Mouse (Mus musculus) spleen, adult 12 weeks (tissue): ENCODE data around the gene Cop1.

ENCODE experiments used
- DNase-seq: peaks from one replicate; pipeline ENCODE4 v3.0.0; 2022; ENCODE audit warnings: low spot score

The Cop1 gene

DNA sequence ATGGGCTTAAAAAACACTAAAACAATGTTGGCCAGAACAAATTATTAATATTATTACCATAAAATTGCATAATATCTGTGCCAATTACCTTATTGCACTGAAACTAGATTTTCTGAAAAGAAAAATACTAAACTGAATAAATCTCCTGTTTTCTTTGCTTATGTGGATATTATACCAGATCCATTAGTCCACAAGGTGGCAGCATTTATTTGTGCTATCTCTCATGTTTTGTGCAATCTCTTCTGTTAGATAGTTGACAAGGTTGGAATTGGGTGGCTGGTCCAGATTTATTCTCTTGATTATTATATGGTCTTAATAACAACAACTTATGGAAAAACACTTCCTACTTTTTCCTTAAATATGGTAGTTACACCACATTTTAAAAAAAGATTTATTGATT, 58.1 kb downstream of the Cop1 start:
- no peak for DNase-seq

DNA sequence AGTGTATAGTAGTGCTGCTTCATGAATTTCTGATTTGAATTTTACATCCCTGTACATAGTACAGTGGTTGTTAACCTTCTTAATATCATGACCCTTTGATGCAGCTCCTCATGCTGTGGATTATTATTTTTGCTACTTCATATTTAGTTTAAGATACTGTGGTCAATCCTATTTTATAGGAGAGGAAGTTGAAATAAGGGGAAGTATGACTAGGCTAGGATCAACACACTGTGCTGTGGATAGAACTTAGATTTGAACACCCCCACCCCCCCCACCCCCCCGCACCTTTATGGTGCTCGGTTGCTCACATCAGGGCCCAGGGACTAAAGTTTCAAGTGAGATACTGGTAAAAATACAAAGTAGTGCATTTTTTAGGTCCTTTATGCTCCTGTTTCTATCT, 58.7 kb downstream of the Cop1 start:
- no peak for DNase-seq

DNA sequence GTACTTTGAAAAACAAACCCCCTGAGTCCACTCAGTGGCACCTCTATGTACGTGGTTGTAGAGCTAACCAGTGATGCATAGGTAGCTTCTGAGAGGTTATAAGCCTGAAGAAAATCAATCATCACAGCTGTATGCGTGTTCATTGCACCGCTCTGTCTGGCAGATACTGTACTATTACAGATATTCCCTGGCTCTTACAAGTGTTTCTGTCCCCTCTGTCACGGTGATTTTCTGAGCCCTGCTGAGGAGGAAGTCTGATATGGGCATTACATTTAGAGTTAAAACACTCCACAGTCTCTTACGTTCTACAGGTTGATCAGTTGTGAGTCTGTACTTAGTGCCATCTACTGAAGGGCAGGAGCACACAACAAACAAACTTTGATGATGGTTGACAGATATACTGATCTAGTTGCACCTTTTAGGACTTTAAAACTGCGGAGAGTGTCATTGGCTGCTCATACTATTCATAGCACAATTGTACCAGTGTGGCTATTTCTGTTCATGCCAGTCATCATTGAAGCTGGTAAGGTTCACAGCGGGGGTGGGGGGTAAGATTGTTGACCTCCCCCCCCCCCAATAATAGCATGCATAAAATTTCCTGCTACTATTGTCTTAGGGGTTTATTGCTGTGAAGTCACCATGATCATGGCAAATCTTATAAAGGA, 69.4 kb downstream of the Cop1 start:
- DNase-seq: no peak

DNA sequence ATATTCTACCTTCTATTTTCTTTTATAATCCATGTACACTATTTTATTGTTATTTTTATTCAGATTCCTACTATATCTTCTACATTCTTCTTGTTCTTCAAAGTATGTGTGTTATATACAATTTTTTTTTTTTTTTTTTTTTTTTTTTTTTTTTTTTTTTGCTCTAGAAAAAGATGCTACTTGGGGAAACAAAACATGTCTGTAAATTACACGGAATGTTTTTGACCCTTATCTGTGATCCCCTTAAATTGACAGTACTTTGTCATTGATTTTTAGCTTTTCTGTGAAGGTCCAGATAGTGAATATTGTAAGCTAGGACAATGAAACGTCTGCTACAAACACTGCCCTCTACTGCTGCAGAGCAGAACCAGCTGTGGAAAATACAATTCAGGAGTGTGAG, 81.5 kb downstream of the Cop1 start:
- no peak for DNase-seq

DNA sequence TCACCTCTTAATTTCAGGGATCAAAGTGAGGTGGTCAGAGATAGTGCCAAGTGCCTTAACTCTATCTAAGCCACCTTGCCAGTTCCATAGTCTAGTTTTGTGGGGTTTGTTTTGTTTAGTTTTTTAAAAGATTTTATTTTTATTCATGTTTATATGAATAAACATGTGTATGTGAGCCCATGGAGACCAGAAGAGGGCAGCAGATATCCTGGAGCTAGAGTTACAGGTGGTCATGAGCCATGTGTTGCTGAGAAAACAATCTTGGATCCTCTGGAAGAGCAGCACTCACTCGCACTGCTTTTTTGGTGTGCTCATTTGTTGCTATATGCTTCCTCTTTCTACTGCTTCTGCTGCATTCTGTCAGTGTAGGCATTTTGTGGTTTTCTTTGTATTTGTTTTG, 90.5 kb downstream of the Cop1 start:
- no peak for DNase-seq

DNA sequence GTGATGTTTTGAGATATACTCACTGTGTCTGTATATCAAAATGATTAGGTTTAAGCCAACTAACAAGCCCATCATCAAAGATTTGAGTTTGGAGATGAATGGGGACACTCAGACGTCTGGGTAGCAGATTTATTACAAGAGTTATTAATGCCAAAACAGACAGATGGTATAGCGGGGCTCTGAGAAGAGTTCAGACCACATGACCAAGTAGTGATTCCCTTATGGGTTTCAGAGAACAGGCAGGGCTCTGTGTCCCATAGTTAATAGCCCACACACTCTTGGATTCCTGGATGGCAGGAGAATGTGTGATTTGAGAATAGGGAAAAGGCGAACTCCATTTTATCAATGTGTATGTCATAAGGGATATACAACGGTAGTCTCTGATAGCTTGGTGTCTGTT, 98.9 kb downstream of the Cop1 start:
- no peak for DNase-seq

DNA sequence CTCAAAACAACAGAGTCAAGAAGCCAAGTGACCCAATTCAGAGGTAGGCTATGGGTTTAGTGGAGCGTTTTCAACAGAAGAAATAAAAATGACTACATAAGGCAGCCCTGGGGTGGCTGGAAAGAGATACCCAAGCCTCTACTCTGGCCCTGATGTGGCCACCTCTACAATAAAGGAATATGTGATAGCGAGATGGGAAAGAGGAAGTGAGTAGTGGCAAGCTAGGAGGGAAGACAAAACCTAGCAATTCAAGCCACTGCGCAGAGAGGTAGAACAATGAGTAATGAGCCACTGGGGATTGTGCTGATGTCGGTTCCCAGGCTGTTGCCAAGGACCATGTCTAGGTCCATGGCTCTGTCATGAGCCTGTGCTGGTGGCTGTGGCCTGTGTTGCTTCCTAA, 102.0 kb downstream of the Cop1 start:
- no peak for DNase-seq

DNA sequence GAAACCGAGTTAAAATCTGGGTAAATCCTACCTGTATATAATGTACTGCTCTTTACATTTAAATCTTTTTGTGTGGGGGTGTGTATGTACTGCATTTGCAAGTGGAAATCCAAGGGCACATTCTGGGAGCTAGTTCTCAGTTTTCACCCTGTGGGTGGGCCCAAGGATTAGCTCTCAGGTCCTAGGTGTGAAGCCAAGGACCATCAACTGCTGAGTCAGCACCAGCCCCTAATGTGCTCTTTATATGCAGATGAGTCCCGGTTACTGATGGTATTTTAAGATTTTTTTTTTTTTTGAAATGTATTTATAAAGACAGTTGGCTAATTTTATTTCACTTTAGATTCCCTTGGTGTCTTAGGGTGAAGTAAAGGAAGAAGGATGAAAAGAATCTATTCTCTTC, 110.2 kb downstream of the Cop1 start:
- no peak for DNase-seq

DNA sequence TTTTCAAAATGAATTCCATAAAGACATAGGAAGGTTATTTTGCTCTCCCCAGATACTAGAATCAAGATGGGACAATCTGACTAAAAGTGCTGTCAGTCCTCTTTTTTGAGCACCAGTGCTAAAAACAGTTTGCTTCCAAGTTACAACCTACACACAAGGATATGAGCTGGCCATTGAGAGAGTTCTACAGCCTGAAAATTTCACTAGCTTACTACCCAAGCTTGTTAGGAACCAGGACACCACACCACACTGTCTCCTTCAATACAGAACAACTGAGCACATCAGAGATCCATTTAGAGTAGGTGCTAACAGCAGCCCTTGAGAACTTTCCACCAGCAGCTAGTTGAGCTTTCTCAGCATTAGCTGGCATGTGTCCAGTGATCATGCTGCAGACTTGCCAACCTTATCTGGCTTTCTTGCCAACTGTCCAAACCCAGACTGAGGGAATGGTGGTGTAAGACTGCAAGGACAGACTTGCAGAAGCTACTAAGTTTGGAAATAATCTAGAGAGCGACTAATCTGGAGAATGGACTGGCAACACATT, 123.0 kb downstream of the Cop1 start:
- DNase-seq: no peak

DNA sequence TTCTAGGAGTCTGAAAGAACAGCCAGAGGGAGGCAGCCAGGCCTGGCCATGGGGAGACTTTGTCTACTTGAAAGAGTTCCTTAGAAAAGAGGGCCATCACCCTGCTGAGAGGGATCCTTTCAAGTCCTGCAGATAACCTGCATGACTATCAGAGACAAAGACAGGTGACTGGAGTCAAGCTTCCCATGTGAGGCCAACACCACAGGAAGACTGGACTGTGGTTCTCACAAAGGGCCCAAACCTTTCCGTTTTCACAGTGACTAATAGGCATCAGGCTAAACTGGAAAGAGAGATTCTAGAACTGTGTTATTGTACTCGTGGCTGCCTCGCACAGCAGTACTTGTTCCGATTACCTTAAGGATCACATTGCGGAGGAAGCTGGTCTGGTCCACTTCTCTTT, 126.6 kb downstream of the Cop1 start:
- no peak for DNase-seq

DNA sequence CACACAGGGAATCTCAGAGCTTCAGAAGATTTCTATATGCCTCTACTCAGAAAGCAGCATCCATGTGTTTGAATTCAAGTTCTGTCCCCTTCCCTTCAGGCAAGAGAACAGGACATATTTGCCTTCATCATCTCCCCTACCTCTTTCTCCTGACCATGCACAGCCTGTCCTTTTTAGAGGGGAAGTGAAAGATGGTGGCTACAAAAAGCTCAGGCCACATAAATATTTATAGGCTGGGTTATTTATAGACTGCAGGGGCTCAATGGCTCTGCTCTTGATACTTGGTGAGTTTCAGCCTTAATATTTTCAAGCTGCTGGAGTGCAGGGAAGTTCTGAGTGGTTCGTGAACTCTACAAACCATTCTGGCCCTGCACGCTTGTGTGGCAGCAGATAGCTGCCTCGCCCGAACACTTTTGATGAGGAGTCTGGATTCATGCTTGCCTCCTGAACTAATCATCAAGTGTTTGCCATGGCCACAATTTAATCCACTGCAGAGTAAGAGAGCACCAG, 139.8 kb downstream of the Cop1 start:
- no peak for DNase-seq

DNA sequence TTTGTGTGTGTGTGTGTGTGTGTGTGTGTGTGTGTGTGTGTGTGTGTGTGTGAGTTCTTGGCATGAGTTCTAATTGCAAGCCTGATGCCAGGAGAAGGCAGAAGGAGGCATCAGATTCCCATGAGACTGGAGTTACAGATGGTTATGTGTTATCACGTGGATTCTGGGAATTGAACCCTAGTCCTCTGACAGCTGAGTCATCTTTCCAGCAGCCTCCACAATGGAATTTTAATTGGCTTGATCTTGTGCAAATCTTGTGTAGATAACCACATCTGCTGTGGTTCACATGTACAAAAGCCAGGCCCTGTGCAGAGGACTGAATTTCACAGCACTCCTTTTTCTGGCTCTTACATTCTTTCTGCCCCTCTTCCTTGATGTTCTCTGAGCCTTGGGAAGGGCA, 150.1 kb downstream of the Cop1 start:
- no peak for DNase-seq

DNA sequence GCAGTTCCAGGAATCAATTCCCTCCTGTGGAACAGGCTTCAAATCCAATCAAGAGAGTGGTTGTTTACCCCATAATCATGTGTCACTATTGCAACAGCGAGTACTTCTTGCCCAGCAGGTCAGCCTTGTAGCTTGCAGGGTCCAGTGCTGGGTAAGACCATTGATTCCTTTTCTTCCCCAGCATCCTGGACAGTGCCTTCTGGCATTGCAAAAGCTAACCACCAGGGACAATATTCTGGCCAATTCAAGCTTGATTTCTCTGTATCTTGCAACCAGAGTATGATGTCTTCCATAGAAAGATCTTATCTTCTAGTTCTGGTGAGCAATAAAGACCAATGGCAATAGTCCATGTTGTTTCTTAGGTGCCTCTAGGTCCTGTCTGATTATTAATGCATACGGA, 150.8 kb downstream of the Cop1 start:
- DNase-seq: no peak

DNA sequence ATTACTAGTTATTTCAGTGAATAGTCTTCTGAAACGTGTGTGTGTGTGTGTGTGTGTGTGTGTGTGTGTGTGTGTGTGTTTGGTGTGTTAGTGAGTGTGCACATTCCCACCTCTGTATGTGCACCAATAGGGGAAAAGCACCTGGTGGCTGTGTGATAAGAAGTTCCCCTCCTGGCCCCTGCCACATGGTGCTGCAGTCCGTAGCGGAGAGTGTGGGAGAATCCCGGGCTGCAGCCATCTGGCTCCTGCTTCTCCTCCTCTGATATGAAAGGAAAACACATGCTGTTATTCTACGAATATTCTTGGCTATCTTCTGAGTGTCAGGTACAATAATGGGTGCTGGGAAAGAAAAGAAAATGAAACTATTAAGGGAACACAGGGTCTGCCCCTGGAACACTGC, 154.3 kb downstream of the Cop1 start:
- DNase-seq: no peak

DNA sequence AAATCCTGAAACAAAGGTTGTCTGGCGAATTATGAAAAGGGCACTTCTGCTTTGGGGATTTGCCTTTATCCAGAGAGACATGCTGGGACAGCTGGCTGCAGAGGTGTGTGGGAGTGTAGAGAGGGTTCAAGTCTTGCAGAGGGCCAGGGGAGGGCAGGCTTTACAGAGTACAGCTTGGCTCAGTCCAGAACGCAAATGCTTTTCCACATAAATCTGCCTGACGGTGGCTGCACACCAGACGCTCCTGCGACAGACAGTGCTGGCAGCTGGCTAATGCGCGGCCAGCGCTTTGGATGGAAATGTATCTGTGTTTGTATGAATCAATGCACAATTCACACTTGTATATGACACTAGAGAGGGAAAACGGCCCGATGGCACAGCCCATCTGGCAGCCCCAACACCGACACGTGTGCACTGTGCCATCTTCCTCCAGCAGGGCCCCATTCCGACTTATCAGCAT, 156.5 kb downstream of the Cop1 start:
- no peak for DNase-seq

DNA sequence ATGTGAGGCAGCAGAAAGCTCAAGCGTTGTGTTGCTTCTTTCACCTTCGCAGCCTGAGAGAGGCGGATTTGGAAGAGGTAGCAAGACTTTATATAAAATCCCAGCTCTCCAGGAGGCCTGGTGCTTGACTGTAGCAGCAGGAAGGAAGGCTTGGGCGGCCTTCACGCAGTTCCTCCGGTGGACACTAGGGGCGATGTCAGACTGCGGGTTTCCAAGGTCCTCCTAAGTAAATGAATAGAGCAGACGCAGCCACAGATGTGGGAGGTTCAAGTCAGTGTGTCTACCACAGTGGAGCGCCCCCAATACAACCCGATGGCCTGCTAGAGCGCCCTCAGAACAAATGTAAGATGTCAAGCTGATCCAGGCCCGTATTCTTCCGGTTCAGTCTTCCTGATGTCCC, 157.9 kb downstream of the Cop1 start:
- DNase-seq: peak; percentile 15

DNA sequence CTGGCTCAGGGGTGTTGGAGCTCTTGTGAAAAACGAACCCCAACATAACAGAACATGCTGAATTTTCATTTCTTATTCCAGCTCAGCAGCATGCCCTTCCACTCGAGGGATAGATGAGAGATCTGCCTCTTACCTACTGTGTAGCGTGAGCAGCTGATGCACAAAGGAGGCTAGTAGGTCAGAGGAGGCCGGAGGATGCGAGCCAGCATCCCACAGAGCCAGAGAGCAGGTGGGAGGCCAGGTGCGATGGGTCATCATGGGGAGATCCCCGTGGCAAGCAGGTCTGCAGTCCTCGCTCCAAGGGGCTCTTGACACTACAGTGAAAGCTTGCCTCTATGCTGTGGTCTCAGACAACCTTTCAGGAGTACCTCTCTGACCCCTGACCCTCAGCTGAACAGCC, 160.5 kb downstream of the Cop1 start:
- no peak for DNase-seq

DNA sequence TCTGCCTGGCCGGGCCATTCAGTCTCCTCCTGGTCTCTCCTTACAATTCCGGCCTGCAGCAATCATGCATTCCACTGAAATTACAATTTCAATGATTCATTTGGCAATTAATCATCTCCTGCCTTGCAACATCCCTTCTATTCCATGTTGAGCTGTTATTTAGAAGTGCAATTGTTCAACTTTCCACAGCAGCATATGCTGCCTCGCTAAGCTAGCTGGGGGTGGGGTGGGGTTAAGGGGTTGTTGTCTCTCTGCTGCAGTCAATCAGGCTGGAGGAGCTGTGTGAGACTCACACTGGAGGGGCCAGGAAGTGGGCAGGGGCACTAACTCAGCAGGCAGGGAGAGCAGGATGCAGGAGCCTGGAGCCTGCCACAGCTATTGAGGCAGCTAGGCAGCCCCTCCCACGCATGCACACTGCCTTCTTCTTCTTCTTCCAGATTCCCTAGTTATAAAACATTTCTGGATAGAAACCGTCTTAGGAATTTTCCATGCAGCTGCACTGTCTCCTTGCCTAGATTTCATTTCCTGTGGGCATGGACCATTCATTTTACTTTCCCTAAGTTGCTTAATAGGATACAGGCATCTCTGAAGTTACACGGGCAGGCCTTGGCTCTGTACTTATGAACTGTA, 161.1 kb downstream of the Cop1 start:
- no peak for DNase-seq

DNA sequence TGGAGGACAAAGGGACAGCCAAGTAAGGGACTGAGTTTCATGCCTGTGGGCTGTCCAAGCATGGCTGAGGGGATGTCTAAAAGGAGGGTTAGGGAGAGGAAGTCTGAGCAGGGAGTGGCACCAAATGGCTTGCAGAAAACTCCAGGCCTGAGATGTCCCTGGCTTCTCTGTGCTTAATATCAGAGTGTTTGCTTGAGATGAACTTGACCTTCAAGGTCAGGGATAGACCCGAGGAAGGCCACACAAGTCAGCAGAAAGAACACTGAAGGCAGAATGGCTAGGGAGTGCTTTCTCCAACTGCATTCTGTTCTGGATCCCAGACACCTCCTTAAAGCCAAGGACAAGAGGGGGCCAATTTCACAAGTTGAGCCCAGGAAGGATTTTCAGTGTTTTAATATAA, 161.8 kb downstream of the Cop1 start:
- DNase-seq: no peak

DNA sequence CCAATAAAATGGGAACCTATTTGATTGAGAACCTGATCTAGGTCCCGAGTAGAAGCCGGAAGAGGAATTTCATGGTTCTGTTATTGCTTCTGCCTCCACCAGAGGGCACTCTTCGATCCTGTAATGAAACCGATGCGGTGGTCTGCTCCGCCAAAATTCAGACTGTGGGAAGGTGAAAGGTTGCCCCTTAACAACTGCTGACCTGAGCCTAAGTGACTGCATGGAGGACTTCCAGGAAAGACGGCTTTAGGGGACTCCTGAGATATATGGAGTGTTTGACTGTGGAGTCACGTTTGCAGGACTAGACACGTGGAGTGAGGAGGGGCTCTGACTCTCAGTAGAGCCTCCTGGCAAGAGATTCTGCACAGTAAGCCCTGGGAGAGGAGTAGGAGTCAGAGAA, 164.4 kb downstream of the Cop1 start:
- no peak for DNase-seq
